Mouse (Mus musculus) lung, adult 2 months (tissue): Measurements from ENCODE around the gene Usp29.

Experiments used
- CTCF ChIP-seq: fragments of 200-500 bp; IDR thresholded peaks from 2 replicates; pipeline ENCODE4 v1.5.1; 2011; ENCODE audit warnings: mild to moderate bottlenecking, low read length, control low read depth; ENCODE audit not compliant: insufficient read depth
- POLR2A ChIP-seq: fragments of 200-500 bp; IDR thresholded peaks from 2 replicates; pipeline ENCODE4 v1.6.1; 2011; ENCODE audit warnings: low read depth, mild to moderate bottlenecking, control low read depth, low read length, borderline replicate concordance; ENCODE audit errors: extremely low read depth

DNA sequence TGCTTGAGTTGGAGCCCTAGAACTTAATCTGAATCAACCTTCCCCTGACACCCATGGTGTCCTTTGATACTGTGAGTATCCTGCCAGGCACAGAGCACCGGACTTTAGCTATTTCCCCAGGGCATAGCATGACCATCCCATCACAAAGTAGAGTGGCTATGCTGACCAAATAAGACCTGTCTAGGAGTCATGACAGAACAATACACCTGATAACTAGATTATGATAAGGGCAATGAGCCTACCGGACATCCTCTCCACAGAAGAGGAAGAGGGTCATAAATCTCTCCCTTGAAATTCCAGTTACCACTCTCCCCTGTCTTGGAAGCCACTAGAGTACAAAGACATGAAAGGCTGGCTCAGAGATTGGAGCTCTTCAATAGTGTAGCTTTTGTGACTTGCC, 56.6 kb downstream of the Usp29 start:
- TF ChIP-seq CTCF (no peak), POLR2A (no peak)
